Mouse (Mus musculus) embryonic fibroblast, embryonic 13.5 days (primary cell): ENCODE measurements around the gene Birc5.

Experiments
- CTCF ChIP-seq: IDR thresholded peaks from 2 replicates; pipeline ENCODE4 v1.5.1; 2011; ENCODE audit warnings: mild to moderate bottlenecking, control low read depth, low read length, moderate library complexity, borderline replicate concordance; ENCODE audit not compliant: insufficient read depth
- POLR2A ChIP-seq: IDR thresholded peaks from 2 replicates; pipeline ENCODE4 v1.6.1; 2011; ENCODE audit warnings: low read depth, mild to moderate bottlenecking, control low read depth, low read length, moderate library complexity

DNA sequence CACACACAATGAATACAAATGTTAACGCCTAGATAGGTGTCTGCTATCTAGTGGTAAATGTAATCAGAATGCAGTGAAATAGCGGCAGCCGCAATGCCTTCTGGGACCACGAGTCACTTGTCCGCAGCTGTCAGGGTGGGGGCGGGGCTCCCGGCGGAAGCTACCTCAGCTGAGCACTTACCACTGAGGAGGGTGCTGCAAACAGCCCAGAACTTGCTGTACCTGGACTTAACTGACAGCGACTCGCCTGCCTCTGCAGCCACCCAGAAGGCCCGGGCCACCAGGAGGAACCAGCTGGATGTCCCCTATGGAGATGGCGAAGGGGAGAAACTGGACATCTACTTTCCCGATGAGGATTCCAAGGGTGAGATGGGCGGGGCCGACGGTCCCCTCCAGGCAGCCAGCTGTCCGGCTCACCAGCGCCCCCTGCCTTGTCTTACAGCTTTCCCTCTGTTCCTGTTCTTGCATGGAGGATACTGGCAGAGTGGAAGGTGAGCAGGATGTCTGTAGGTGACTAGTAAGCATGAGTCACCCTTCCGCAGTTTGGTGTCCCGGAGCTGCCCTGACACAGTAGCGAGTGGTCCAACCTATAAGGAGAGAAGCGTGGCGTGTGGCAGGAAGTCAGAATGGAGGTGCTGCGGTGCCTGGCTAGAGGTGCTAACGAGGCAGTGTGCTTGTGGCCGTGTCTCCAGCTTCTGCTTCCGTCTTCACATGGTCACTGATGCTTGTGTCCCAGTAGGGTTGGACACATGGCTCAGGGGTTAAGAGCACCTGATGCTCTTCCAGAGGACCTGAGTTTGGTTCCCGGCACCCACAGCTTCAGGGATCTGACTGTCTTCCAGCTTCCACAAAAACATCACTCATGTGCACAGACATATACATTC lies 16.7 kb upstream of the Birc5 start:
- TF ChIP-seq CTCF, result peak; percentile 58
- no peak for TF ChIP-seq POLR2A
